Mouse (Mus musculus): Measurements from ENCODE around the gene Fignl1. TPM values are rescaled to one million over a fixed set of nuclear protein-coding genes. Genes with fewer than 3 reads are reported as not detected.

Gene Fignl1
- total and polyA plus RNA-seq, 2 experiments from 2014 or later = 2.2 to 4.4 TPM

- H3K4me2 ChIP-seq (ENCODE audit: low read depth, low read length, poor library complexity, severe bottlenecking) = no peak overlapping the region
- no peak overlapping the region for H3K4me3 ChIP-seq (ENCODE audit: low read depth, low read length)
- 90% methylated on average over 2 of the region's 2 CpGs for WGBS
- no peak for TF ChIP-seq CTCF (IDR thresholded peaks at IDR 0.05)
- H3K9ac ChIP-seq (replicated peaks; ENCODE audit: low read length, poor library complexity, severe bottlenecking) = no peak overlapping the region
- DNase-seq (ENCODE audit: low spot score) (no peak), ATAC-seq (ENCODE audit: low FRiP score) (no peak)
- H3K9me3 ChIP-seq (ENCODE audit: low read length) = no peaks in the 10 kb centered on the region
- no peaks in the 10 kb centered on the region for H3K36me3 ChIP-seq (ENCODE audit: insufficient read depth, low read length)
- no peaks in the 10 kb centered on the region for H3K27me3 ChIP-seq (ENCODE audit: insufficient read depth, low read length)
- no peaks in the 10 kb centered on the region for H3K4me1 ChIP-seq (ENCODE audit: insufficient read depth, low read length)
- H3K27ac ChIP-seq (ENCODE audit: low read depth, low read length) = no peak overlapping the region
These were observed 31.0 kb downstream of the Fignl1 start for GRCm38 (mm10) chr11:11777796-11778195.

- TF ChIP-seq CTCF (IDR thresholded peaks at IDR 0.05) = no peak
- WGBS = 82% methylated on average over 3 of the region's 3 CpGs
- no peak overlapping the region for H3K4me3 ChIP-seq (ENCODE audit: low read depth, low read length)
- no peak overlapping the region for H3K9ac ChIP-seq (replicated peaks; ENCODE audit: low read length, poor library complexity, severe bottlenecking)
- no peak for DNase-seq (ENCODE audit: low spot score)
- no peaks in the 10 kb centered on the region for H3K4me1 ChIP-seq (ENCODE audit: insufficient read depth, low read length)
- no peaks in the 10 kb centered on the region for H3K27me3 ChIP-seq (ENCODE audit: insufficient read depth, low read length)
- no peaks in the 10 kb centered on the region for H3K36me3 ChIP-seq (ENCODE audit: insufficient read depth, low read length)
- H3K4me2 ChIP-seq (ENCODE audit: low read depth, low read length, poor library complexity, severe bottlenecking) = no peak overlapping the region
- ATAC-seq (ENCODE audit: low FRiP score) = no peak
- H3K9me3 ChIP-seq (ENCODE audit: low read length) = no peaks in the 10 kb centered on the region
- H3K27ac ChIP-seq (ENCODE audit: low read depth, low read length) = no peak overlapping the region
These were observed 31.5 kb downstream of the Fignl1 start for GRCm38 (mm10) chr11:11777246-11777645.

DNA sequence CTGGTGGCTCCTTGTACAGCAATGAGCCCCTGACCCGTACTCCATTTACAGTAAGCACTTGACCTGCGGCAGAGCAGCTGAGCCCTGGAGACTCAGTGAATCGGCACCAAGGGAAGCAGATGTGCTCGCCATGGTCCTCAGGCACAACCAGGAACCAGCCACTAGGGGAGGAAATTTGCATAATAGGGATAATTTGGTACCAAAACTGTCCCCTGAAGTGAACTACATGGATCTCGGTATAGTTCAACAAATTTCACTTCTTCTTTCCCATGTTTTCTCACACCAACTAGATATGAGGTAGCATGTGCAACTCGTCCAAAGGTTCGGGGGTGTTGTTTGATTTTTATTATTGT is 32.0 kb downstream of the Fignl1 start:
- Histone ChIP-seq H3K4me3 (ENCODE audit: low read depth, low read length) (no peak overlapping the region), H3K4me2 (ENCODE audit: low read depth, low read length, poor library complexity, severe bottlenecking) (no peak overlapping the region), H3K4me1 (ENCODE audit: insufficient read depth, low read length) (no peaks in the 10 kb centered on the region), H3K9ac (replicated peaks; ENCODE audit: low read length, poor library complexity, severe bottlenecking) (no peak overlapping the region), H3K9me3 (ENCODE audit: low read length) (no peaks in the 10 kb centered on the region), H3K36me3 (ENCODE audit: insufficient read depth, low read length) (no peaks in the 10 kb centered on the region), H3K27me3 (ENCODE audit: insufficient read depth, low read length) (no peaks in the 10 kb centered on the region), H3K27ac (ENCODE audit: low read depth, low read length) (no peak overlapping the region)
- no peak for ATAC-seq (ENCODE audit: low FRiP score)
- 86% methylated on average over 7 of the region's 7 CpGs for WGBS
- no peak for DNase-seq (ENCODE audit: low spot score)
- no peak for TF ChIP-seq CTCF (IDR thresholded peaks at IDR 0.05)

DNA sequence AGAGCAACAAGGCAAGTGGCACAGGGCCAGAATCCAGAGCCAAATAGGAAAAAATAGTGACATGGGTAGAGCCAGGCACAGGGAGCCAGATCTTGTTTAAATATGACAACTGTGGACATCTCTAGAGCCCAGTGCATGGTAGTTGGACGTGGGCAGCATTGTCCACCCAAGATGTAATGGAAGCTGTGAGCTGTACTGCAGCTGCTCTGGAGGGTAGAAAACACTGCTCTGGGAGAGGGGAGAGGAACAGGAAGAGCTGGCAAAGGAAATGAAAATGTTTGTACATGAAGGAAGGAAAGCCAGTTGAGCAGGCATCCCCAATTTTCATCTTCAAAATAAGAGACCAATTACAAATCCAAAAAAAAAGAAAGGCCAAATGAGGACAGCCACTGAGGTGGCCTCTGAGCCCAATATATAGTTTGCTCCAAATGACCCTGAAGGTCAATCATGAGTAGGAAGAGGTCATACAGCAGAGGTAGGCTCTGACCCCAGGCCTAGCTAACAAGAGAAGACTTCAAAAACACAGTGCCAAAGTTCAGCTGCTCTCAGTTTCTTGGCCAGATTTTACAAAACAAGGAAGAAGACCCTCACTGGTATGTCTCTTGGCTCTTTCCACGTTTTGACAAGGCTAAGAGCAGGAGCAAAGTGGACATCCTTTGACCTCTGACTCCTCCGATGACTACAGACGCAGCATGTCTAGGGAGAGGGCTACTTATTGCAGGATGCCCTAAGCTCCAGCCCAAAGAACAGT is 32.5 kb downstream of the Fignl1 start:
- Histone ChIP-seq H3K36me3 (ENCODE audit: insufficient read depth, low read length) (no peaks in the 10 kb centered on the region), H3K27ac (ENCODE audit: low read depth, low read length) (no peak overlapping the region), H3K4me2 (ENCODE audit: low read depth, low read length, poor library complexity, severe bottlenecking) (no peak overlapping the region), H3K9ac (replicated peaks; ENCODE audit: low read length, poor library complexity, severe bottlenecking) (no peak overlapping the region), H3K4me3 (ENCODE audit: low read depth, low read length) (no peak overlapping the region), H3K9me3 (ENCODE audit: low read length) (no peaks in the 10 kb centered on the region), H3K4me1 (ENCODE audit: insufficient read depth, low read length) (no peaks in the 10 kb centered on the region), H3K27me3 (ENCODE audit: insufficient read depth, low read length) (no peaks in the 10 kb centered on the region)
- WGBS = 74% methylated on average over 4 of the region's 4 CpGs
- no peak for ATAC-seq (ENCODE audit: low FRiP score)
- no peak for TF ChIP-seq CTCF (IDR thresholded peaks at IDR 0.05)
- no peak for DNase-seq (ENCODE audit: low spot score)

- Histone ChIP-seq H3K4me2 (ENCODE audit: low read depth, low read length, poor library complexity, severe bottlenecking) (no peak overlapping the region), H3K27me3 (ENCODE audit: insufficient read depth, low read length) (no peaks in the 10 kb centered on the region), H3K9ac (replicated peaks; ENCODE audit: low read length, poor library complexity, severe bottlenecking) (no peak overlapping the region), H3K9me3 (ENCODE audit: low read length) (no peaks in the 10 kb centered on the region), H3K4me3 (ENCODE audit: low read depth, low read length) (no peak overlapping the region), H3K4me1 (ENCODE audit: insufficient read depth, low read length) (no peaks in the 10 kb centered on the region), H3K27ac (ENCODE audit: low read depth, low read length) (no peak overlapping the region), H3K36me3 (ENCODE audit: insufficient read depth, low read length) (no peaks in the 10 kb centered on the region)
- no peak for TF ChIP-seq CTCF (IDR thresholded peaks at IDR 0.05)
- 87% methylated on average over 5 of the region's 5 CpGs for WGBS
- no peak for ATAC-seq (ENCODE audit: low FRiP score)
- no peak for DNase-seq (ENCODE audit: low spot score)
These were observed 33.9 kb downstream of the Fignl1 start for GRCm38 (mm10) chr11:11774893-11775292.

- TF ChIP-seq CTCF (IDR thresholded peaks at IDR 0.05) = no peak
- H3K4me1 ChIP-seq (ENCODE audit: insufficient read depth, low read length) = no peaks in the 10 kb centered on the region
- H3K9ac ChIP-seq (replicated peaks; ENCODE audit: low read length, poor library complexity, severe bottlenecking) = no peak overlapping the region
- H3K4me2 ChIP-seq (ENCODE audit: low read depth, low read length, poor library complexity, severe bottlenecking) = no peak overlapping the region
- H3K9me3 ChIP-seq (ENCODE audit: low read length) = no peaks in the 10 kb centered on the region
- H3K27ac ChIP-seq (ENCODE audit: low read depth, low read length) = no peak overlapping the region
- H3K27me3 ChIP-seq (ENCODE audit: insufficient read depth, low read length) = no peaks in the 10 kb centered on the region
- WGBS = 97% methylated on average over 4 of the region's 4 CpGs
- DNase-seq (ENCODE audit: low spot score) (no peak), ATAC-seq (ENCODE audit: low FRiP score) (no peak)
- H3K36me3 ChIP-seq (ENCODE audit: insufficient read depth, low read length) = no peaks in the 10 kb centered on the region
- no peak overlapping the region for H3K4me3 ChIP-seq (ENCODE audit: low read depth, low read length)
These were observed 34.4 kb downstream of the Fignl1 start for GRCm38 (mm10) chr11:11774384-11774783.
